Mouse (Mus musculus): ENCODE data around the gene Taf4.

DNA sequence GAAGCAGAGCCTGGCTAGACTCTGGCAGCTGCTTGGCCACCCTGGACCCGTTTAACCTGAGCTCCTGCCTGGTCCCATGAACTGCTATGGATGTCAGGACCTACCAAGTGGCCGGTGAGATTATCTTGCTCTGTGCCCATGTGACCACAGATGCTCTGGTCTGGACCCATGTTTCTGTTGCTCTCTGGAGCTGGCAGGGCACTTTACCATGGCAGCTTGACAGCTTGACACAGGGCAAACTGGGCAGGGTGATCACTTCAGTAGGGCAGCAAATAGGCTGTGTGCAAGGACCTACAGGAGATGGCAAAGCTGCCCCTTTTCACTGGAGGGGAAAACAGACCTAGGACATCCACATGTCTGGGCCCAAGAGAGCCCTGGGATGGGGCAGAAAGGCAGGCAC, 79.5 kb downstream of the Taf4 start:
- TF ChIP-seq POLR2A (IDR thresholded peaks at IDR 0.05; ENCODE audit: low read depth, low read length) (no peak), CTCF (conservative IDR thresholded peaks at IDR 0.05; ENCODE audit: insufficient read depth, insufficient read length, low read depth, low read length) (no peak)

Measured in kidney, adult 2 months (tissue).